Mouse (Mus musculus) heart, embryonic 16.5 days (tissue): Measurements from ENCODE around the gene Polr1b. TPM values are rescaled to one million over a fixed set of nuclear protein-coding genes. Genes with fewer than 3 reads are reported as not detected.

ENCODE experiments used
- ATAC-seq: fragments of 200-750 bp; cut with Nextera tagmentation; replicated peaks from 2 replicates; pipeline ENCODE4 v1.8.0; 2017; ENCODE audit warnings: moderate number of reproducible peaks; ENCODE audit not compliant: insufficient read depth, low FRiP score; ENCODE audit errors: extremely low read depth
- H3K27ac ChIP-seq: fragments of 300-500 bp; sonication (generic); 2 replicates; pipeline ENCODE4 v1.5.1; 2014; ENCODE audit warnings: mild to moderate bottlenecking, low read length, control low read depth, moderate library complexity
- H3K27me3 ChIP-seq: fragments of 300-500 bp; sonication (generic); 2 replicates; pipeline ENCODE4 v1.6.1; 2014; ENCODE audit warnings: low read length, mixed read lengths; ENCODE audit not compliant: control insufficient read depth, insufficient read depth
- H3K36me3 ChIP-seq: fragments of 300-500 bp; sonication (generic); 2 replicates; pipeline ENCODE4 v1.6.1; 2014; ENCODE audit not compliant: control insufficient read depth, insufficient read depth
- H3K4me1 ChIP-seq: fragments of 300-500 bp; sonication (generic); 2 replicates; pipeline ENCODE4 v1.6.1; 2014; ENCODE audit warnings: low read length, mixed read lengths; ENCODE audit not compliant: control insufficient read depth, insufficient read depth
- H3K4me2 ChIP-seq: fragments of 300-500 bp; sonication (generic); 2 replicates; pipeline ENCODE4 v1.6.1; 2014; ENCODE audit warnings: low read depth, mild to moderate bottlenecking, control low read depth, low read length
- H3K4me3 ChIP-seq: fragments of 300-500 bp; sonication (generic); 2 replicates; pipeline ENCODE4 v1.5.1; 2014; ENCODE audit warnings: mild to moderate bottlenecking, control low read depth, low read length
- H3K9ac ChIP-seq: fragments of 300-500 bp; sonication (generic); 2 replicates; pipeline ENCODE4 v1.6.1; 2014; ENCODE audit warnings: low read length, control low read depth
- H3K9me3 ChIP-seq: fragments of 300-500 bp; sonication (generic); replicated peaks from 2 replicates; pipeline ENCODE4 v1.6.1; 2016; ENCODE audit warnings: low read length; ENCODE audit not compliant: control insufficient read depth
- WGBS: fragments of 180-500 bp; shearing (Covaris S2); extraction: QIAGEN DNeasy Blood & Tissue Kit; methylation state at CpG from one replicate; pipeline ENCODE4 v1.1.7; 2014; 5-methylcytosine and 5-hydroxymethylcytosine counted together
- polyA plus RNA-seq: library from polyadenylated mRNA; unstranded; fragments of >200 nt; fragmentation: Nextera tagmentation; extraction: Ambion mirVana; gene quantifications from 2 replicates; pipeline ENCODE4 v1.2.1, GENCODE M21; 2015

Gene Polr1b
- polyA plus RNA-seq, 1 experiment from 2014 or later, result 16.0 TPM

- Histone ChIP-seq H3K36me3 (no peaks in the 10 kb centered on the region), H3K9ac (no peak overlapping the region), H3K4me1 (peaks cover 9% of the 10 kb centered on the region; the same call in 1 of the 2 replicates), H3K27me3 (no peaks in the 10 kb centered on the region), H3K27ac (peak overlapping the region; percentile 70), H3K4me3 (no peak overlapping the region), H3K9me3 (peaks cover 3% of the 10 kb centered on the region; the same call in 1 of the 2 replicates), H3K4me2 (no peak overlapping the region)
- ATAC-seq, result peak; percentile 52
- 38% methylated on average over 10 of the region's 10 CpGs for WGBS
Observed at GRCm38 (mm10) chr2:129166466-129167463, 66.0 kb downstream of the Polr1b start.

GRCm38 (mm10) chr2:129173386-129173785 is 72.6 kb downstream of the Polr1b start:
- 49% methylated on average over 10 of the region's 10 CpGs for WGBS
- ATAC-seq, result no peak
- Histone ChIP-seq H3K9me3 (no peaks in the 10 kb centered on the region), H3K36me3 (no peaks in the 10 kb centered on the region), H3K4me1 (no peaks in the 10 kb centered on the region; the same call in 1 of the 2 replicates), H3K4me3 (no peak overlapping the region), H3K27me3 (no peaks in the 10 kb centered on the region), H3K9ac (no peak overlapping the region), H3K4me2 (no peak overlapping the region), H3K27ac (no peak overlapping the region)

GRCm38 (mm10) chr2:129174474-129174873 is 73.7 kb downstream of the Polr1b start:
- H3K9ac ChIP-seq, result no peak overlapping the region
- H3K4me1 ChIP-seq, result no peaks in the 10 kb centered on the region; the same call in 1 of the 2 replicates
- H3K36me3 ChIP-seq, result no peaks in the 10 kb centered on the region
- no peaks in the 10 kb centered on the region for H3K9me3 ChIP-seq
- ATAC-seq, result 0 out of 2 replicates have a peak, but pooled peaks have one; percentile 35
- no peak overlapping the region for H3K4me2 ChIP-seq
- 31% methylated on average over 7 of the region's 7 CpGs for WGBS
- no peak overlapping the region for H3K27ac ChIP-seq
- H3K4me3 ChIP-seq, result no peak overlapping the region
- H3K27me3 ChIP-seq, result no peaks in the 10 kb centered on the region

GRCm38 (mm10) chr2:129175636-129176035 is 74.8 kb downstream of the Polr1b start:
- H3K36me3 ChIP-seq, result no peaks in the 10 kb centered on the region
- no peaks in the 10 kb centered on the region for H3K9me3 ChIP-seq
- H3K4me1 ChIP-seq, result no peaks in the 10 kb centered on the region; the same call in 1 of the 2 replicates
- H3K4me3 ChIP-seq, result no peak overlapping the region
- no peak for ATAC-seq
- no peak overlapping the region for H3K4me2 ChIP-seq
- 35% methylated on average over 2 of the region's 2 CpGs for WGBS
- H3K9ac ChIP-seq, result no peak overlapping the region
- H3K27ac ChIP-seq, result no peak overlapping the region
- no peaks in the 10 kb centered on the region for H3K27me3 ChIP-seq

Other genes with a start within 250 kb of the Polr1b start
- gene Fbln7, start 238.0 kb upstream of the Polr1b start, polyA plus RNA-seq, result 1.6 TPM in 2 replicates
- 5.2 and 5.5 TPM in 2 replicates for gene Zc3h8, start 156.9 kb upstream of the Polr1b start, polyA plus RNA-seq
- 0.89 and 1.3 TPM in 2 replicates for gene Zc3h6, start 133.6 kb upstream of the Polr1b start, polyA plus RNA-seq
- 8.6 and 10.6 TPM in 2 replicates for gene Gm10762, start 133.3 kb upstream of the Polr1b start, polyA plus RNA-seq
- 0.09 and 0.10 TPM in 2 replicates for gene Vinac1, start 52.8 kb upstream of the Polr1b start, polyA plus RNA-seq
- gene Ttl, start 35.1 kb upstream of the Polr1b start, polyA plus RNA-seq, result 7.0 and 8.4 TPM in 2 replicates
- 17.6 and 18.2 TPM in 2 replicates for gene Chchd5, start 28.7 kb downstream of the Polr1b start, polyA plus RNA-seq
- gene Slc20a1, start 97.8 kb downstream of the Polr1b start, polyA plus RNA-seq, result 20.5 and 21.1 TPM in 2 replicates
- 37.7 and 47.8 TPM in 2 replicates for gene Ckap2l, start 196.2 kb downstream of the Polr1b start, polyA plus RNA-seq
- gene Il1a, start 209.0 kb downstream of the Polr1b start, polyA plus RNA-seq, result 0.11 and 0.22 TPM in 2 replicates